Mouse (Mus musculus) G1E (cell line): ENCODE measurements around the gene Fam234a. TPM values are rescaled to one million over a fixed set of nuclear protein-coding genes. Genes with fewer than 3 reads are reported as not detected.

Source experiments
- ATAC-seq: 2 replicates; pipeline ENCODE4 v1.8.0; 2016; ENCODE audit warnings: mild to moderate bottlenecking; ENCODE audit not compliant: insufficient number of reproducible peaks, poor library complexity, low FRiP score, severe bottlenecking; ENCODE audit errors: extremely low read depth
- DNase-seq: peaks from one replicate; pipeline ENCODE4 v3.0.0; 2012; ENCODE audit warnings: low spot score
- H3K27me3 ChIP-seq: 2 replicates; pipeline ENCODE4 v1.6.1; 2012; ENCODE audit warnings: mild to moderate bottlenecking, low read length, inconsistent platforms; ENCODE audit not compliant: insufficient read depth
- H3K36me3 ChIP-seq: replicated peaks from 2 replicates; pipeline ENCODE3; 2012; ENCODE audit warnings: mild to moderate bottlenecking, inconsistent platforms
- H3K4me1 ChIP-seq: 2 replicates; pipeline ENCODE4 v1.6.1; 2012; ENCODE audit warnings: low read depth, low read length, inconsistent platforms, mixed read lengths; ENCODE audit not compliant: insufficient read depth
- H3K4me3 ChIP-seq: 2 replicates; pipeline ENCODE4 v1.5.1; 2012; ENCODE audit warnings: low read depth, mild to moderate bottlenecking, inconsistent platforms, low read length, moderate library complexity, mixed read lengths
- H3K9me3 ChIP-seq: replicated peaks from 2 replicates; pipeline ENCODE4 v1.6.1; 2012; ENCODE audit warnings: inconsistent platforms
- CTCF ChIP-seq: IDR thresholded peaks from 2 replicates; pipeline ENCODE4 v1.5.1; 2012; ENCODE audit warnings: low read depth, low read length, inconsistent platforms, mixed read lengths
- GATA1 ChIP-seq: IDR thresholded peaks from 2 replicates; pipeline ENCODE4 v1.6.1; 2012; ENCODE audit warnings: borderline replicate concordance, low read length, inconsistent platforms, mixed read lengths
- GATA2 ChIP-seq: IDR thresholded peaks from 2 replicates; pipeline ENCODE4 v1.6.1; 2012; ENCODE audit warnings: low read depth, low read length, inconsistent platforms, borderline replicate concordance
- POLR2AphosphoS5 ChIP-seq: IDR thresholded peaks from 2 replicates; pipeline ENCODE4 v1.6.1; 2012; ENCODE audit warnings: low read depth, low read length, inconsistent platforms; ENCODE audit not compliant: insufficient replicate concordance
- TAL1 ChIP-seq: conservative IDR thresholded peaks from 2 replicates; pipeline ENCODE4 v1.6.1; 2012; ENCODE audit warnings: low read depth, low read length, inconsistent platforms, mixed read lengths
- polyA plus RNA-seq: library from polyadenylated mRNA; stranded (reverse); fragments of >175 nt; gene quantifications from 2 replicates; pipeline ENCODE4 v1.2.3, GENCODE M21; 2012
- total RNA-seq, 2 experiments: library from RNA; stranded (forward) in 1 of 2; stranded (reverse) in 1 of 2; fragments of 200-1000 nt in 1 of 2; fragments of >200 nt in 1 of 2; fragmentation: Nextera tagmentation in 1 of 2; gene quantifications; 2 replicates each; pipeline ENCODE4 v1.2.3; 2014 to 2017

The Fam234a gene
- total and polyA plus RNA-seq, 3 experiments: 3.0 to 7.0 (median 4.2) TPM

DNA sequence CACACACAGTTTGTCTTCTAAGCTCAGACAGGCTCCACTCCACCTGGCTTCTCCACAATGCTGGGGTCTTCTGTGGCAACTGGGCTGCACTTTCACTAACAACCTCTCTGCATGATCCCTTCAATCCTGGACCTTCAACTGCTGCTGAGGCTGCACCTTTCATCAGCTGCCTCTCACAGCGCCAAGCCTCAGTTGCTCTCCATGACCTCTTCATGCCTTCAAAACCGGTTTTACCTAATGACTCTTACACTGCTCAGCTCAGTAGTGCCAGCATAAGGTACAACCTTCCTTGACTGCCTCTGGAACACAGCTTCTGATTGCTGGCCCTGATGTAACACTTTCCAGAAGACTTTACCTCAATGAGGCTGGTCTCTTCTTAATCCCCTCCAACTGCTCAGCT lies 22.5 kb downstream of the Fam234a start:
- Histone ChIP-seq H3K36me3 (peaks cover 30% of the 10 kb centered on the region), H3K9me3 (no peaks in the 10 kb centered on the region), H3K27me3 (no peaks in the 10 kb centered on the region), H3K4me1 (peaks cover 5% of the 10 kb centered on the region; the same call in 1 of the 2 replicates), H3K4me3 (no peak overlapping the region)
- DNase-seq (no peak), ATAC-seq (no peak)
- TF ChIP-seq CTCF: no peak
- TF ChIP-seq TAL1: no peak
- no peak for TF ChIP-seq GATA2
- no peak for TF ChIP-seq GATA1
- no peak for TF ChIP-seq POLR2AphosphoS5

- Histone ChIP-seq H3K4me1 (no peaks in the 10 kb centered on the region), H3K9me3 (no peaks in the 10 kb centered on the region), H3K27me3 (no peaks in the 10 kb centered on the region), H3K4me3 (no peak overlapping the region), H3K36me3 (peaks cover 71% of the 10 kb centered on the region)
- ATAC-seq (no peak), DNase-seq (no peak)
- TF ChIP-seq GATA1 (no peak), TAL1 (no peak), POLR2AphosphoS5 (no peak), GATA2 (no peak), CTCF (no peak)
Measured at GRCm38 (mm10) chr17:26212681-26213080, 31.4 kb downstream of the Fam234a start.

DNA sequence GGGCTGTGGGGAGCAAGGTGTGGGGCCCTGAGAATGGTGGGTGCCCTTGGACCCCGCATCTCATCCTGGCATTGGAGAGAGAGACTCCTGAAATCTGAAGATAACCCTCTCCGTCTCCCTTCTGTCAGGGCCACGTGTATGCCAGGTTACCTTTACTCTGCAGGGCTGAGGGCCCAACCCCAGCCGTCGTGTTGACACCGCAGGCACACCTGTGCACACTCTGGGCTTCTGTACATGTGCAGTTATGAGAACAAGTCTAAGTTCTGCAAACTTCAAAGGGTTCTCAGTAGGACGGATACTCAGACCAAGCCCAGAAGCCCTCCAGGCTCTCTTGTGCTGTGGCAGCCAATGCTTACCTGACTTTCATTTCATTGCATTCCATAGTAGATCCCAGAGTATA lies 31.8 kb downstream of the Fam234a start:
- Histone ChIP-seq H3K27me3 (no peaks in the 10 kb centered on the region; the same call in 1 of the 2 replicates), H3K4me1 (no peaks in the 10 kb centered on the region), H3K36me3 (peaks cover 73% of the 10 kb centered on the region), H3K4me3 (no peak overlapping the region), H3K9me3 (no peaks in the 10 kb centered on the region)
- no peak for TF ChIP-seq GATA1
- no peak for TF ChIP-seq CTCF
- no peak for TF ChIP-seq POLR2AphosphoS5
- TF ChIP-seq TAL1: no peak
- no peak for TF ChIP-seq GATA2
- ATAC-seq (no peak), DNase-seq (no peak)

GRCm38 (mm10) chr17:26207686-26208085 lies 36.4 kb downstream of the Fam234a start, which contains the start of gene Arhgdig:
Gene Arhgdig (minus strand): TSS chr17:26207786.
- Histone ChIP-seq H3K4me3 (no peak within 1 kb of the TSS), H3K36me3 (peaks cover 74% of the 10 kb centered on the region), H3K9me3 (no peaks in the 10 kb centered on the region), H3K4me1 (peaks cover 38% of the 10 kb centered on the region), H3K27me3 (no peaks in the 10 kb centered on the region; the same call in 1 of the 2 replicates)
- TF ChIP-seq CTCF (no peak), GATA2 (no peak), POLR2AphosphoS5 (no peak), TAL1 (no peak), GATA1 (no peak)
- ATAC-seq (no peak), DNase-seq (no peak)

DNA sequence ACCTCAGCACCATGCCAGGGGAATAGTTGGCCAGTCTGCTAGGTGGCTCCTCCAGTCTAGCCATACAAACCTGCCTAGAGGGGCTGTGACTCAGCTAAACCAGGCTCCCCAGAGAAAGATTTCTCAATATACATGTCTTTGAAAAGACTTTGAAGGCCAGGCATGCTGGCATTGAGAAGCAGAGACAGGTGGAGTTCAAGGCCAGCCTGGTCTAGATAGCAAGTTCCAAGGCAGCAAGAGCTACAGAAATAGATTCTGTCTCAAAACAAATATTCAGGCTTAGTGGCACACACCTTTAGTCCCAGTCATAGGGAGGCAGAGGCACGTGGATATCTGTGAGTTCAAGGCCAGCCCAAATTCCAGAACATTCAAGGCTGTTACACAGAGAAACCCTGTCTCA lies 37.6 kb downstream of the Fam234a start:
- Histone ChIP-seq H3K9me3 (no peaks in the 10 kb centered on the region), H3K4me3 (no peak overlapping the region), H3K4me1 (peaks cover 51% of the 10 kb centered on the region), H3K27me3 (no peaks in the 10 kb centered on the region; the same call in 1 of the 2 replicates), H3K36me3 (peaks cover 64% of the 10 kb centered on the region)
- DNase-seq (no peak), ATAC-seq (no peak)
- no peak for TF ChIP-seq GATA1
- TF ChIP-seq GATA2: no peak
- no peak for TF ChIP-seq CTCF
- TF ChIP-seq POLR2AphosphoS5: no peak

DNA sequence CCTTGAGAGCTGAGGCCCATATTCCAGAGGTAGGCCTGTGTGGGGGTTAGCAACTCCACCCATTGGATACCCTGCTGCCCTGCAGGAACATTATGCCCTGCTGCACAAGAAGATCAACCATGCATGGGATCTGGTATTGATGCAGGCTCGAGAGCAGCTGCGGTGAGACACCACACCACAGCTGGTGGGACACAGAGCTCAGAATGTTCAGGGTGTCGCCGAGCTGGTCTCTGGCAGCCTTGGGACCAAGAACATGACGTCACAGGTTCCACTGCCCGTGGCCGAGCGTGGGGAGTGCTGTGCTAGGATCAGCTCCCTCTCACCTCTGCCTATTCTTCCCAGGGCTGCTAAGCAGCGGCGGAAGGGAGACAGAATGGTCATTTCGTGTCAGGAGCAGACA lies 39.3 kb downstream of the Fam234a start:
- H3K4me3 ChIP-seq: no peak overlapping the region
- H3K27me3 ChIP-seq: no peaks in the 10 kb centered on the region; the same call in 1 of the 2 replicates
- ATAC-seq (no peak), DNase-seq (no peak)
- TF ChIP-seq POLR2AphosphoS5 (no peak), GATA2 (no peak), GATA1 (no peak), CTCF (no peak), TAL1 (no peak)
- peaks cover 52% of the 10 kb centered on the region for H3K36me3 ChIP-seq
- peaks cover 67% of the 10 kb centered on the region for H3K4me1 ChIP-seq
- H3K9me3 ChIP-seq: no peaks in the 10 kb centered on the region
